Mouse (Mus musculus) ES-E14 (cell line): Measurements from ENCODE around the gene Zdhhc14.

Experiments
- CHD2 ChIP-seq: IDR thresholded peaks from 2 replicates; pipeline ENCODE4 v1.6.1; 2014; ENCODE audit warnings: mild to moderate bottlenecking, low read depth, low read length, inconsistent platforms
- HCFC1 ChIP-seq: IDR thresholded peaks from 2 replicates; pipeline ENCODE4 v1.6.1; 2012; ENCODE audit warnings: low read length, inconsistent platforms, borderline replicate concordance; ENCODE audit not compliant: insufficient read depth
- MAFK ChIP-seq: IDR thresholded peaks from 2 replicates; pipeline ENCODE4 v1.6.1; 2014; ENCODE audit warnings: mild to moderate bottlenecking, low read depth, low read length, inconsistent platforms; ENCODE audit not compliant: insufficient read depth

DNA sequence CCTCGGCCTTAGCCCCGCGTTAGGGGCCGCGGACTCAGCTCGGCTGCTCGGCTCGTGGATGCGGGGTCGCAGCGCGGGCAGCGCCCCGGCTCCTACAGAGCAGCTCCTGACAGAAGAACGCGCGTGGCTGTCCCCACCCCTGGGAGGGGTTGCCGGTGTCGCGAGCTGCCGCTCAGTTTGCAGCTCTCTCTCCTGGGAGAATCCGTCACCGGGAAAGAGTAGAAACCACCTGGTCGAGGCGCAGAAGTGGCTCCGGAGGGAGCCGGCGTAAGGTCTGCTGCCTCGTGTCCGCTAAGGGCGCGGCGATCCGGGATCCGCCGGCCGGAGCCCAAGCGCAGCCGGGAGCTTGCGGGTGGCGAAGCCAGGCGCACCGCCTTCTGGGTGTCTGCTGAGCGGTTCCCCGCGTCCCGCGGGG is 396 bp downstream of the Zdhhc14 start:
- TF ChIP-seq MAFK = no peak
- no peak for TF ChIP-seq HCFC1
- no peak for TF ChIP-seq CHD2
